Mouse (Mus musculus): ENCODE results near the gene Adamts2. TPM values are rescaled to one million over a fixed set of nuclear protein-coding genes. Genes with fewer than 3 reads are reported as not detected.
A peak's percentile ranks its signal among the peaks of the same experiment; 100 is the strongest.

The Adamts2 gene
- polyA plus RNA-seq, 1 experiment from 2014 or later = 29.4 TPM

- TF ChIP-seq EP300 (IDR thresholded peaks at IDR 0.05) = no peak
- TF ChIP-seq CTCF (IDR thresholded peaks at IDR 0.05) = no peak
- H3K4me1 ChIP-seq (ENCODE audit: insufficient read depth, low read depth, low read length) = no peaks in the 10 kb centered on the region
- H3K9me3 ChIP-seq (ENCODE audit: low read length) = 0 out of 2 replicates have a peak, but pooled peaks cover 10% of the 10 kb centered on the region
- no peaks in the 10 kb centered on the region for H3K27me3 ChIP-seq (replicated peaks; ENCODE audit: insufficient read depth, low read length)
- DNase-seq (ENCODE audit: low spot score) (no peak), ATAC-seq (no peak)
- H3K4me3 ChIP-seq (ENCODE audit: low read depth, low read length) = no peak overlapping the region
- no peak overlapping the region for H3K27ac ChIP-seq (ENCODE audit: low read length)
- no peak overlapping the region for H3K4me2 ChIP-seq (replicated peaks; ENCODE audit: low read depth, low read length)
- 95% methylated on average over 4 of the region's 4 CpGs for WGBS
- H3K9ac ChIP-seq (replicated peaks; ENCODE audit: low read depth) = no peak overlapping the region
- peaks cover 17% of the 10 kb centered on the region; the same call in 1 of the 2 replicates for H3K36me3 ChIP-seq (ENCODE audit: insufficient read depth, low read length)
Measured at GRCm38 (mm10) chr11:50814233-50814632, 212.3 kb downstream of the Adamts2 start.

GRCm38 (mm10) chr11:50826214-50826613 lies 224.3 kb downstream of the Adamts2 start:
- H3K4me3 ChIP-seq (ENCODE audit: low read depth, low read length) = no peak overlapping the region
- H3K9me3 ChIP-seq (ENCODE audit: low read length) = no peaks in the 10 kb centered on the region
- 0 out of 2 replicates have a peak, but pooled peaks cover 6% of the 10 kb centered on the region for H3K36me3 ChIP-seq (ENCODE audit: insufficient read depth, low read length)
- ATAC-seq = no peak
- TF ChIP-seq EP300 (IDR thresholded peaks at IDR 0.05) = no peak
- TF ChIP-seq CTCF (IDR thresholded peaks at IDR 0.05) = no peak
- H3K9ac ChIP-seq (replicated peaks; ENCODE audit: low read depth) = no peak overlapping the region
- 23% methylated on average over 2 of the region's 2 CpGs for WGBS
- H3K4me1 ChIP-seq (ENCODE audit: insufficient read depth, low read depth, low read length) = peaks cover 5% of the 10 kb centered on the region; the same call in 1 of the 2 replicates
- DNase-seq (ENCODE audit: low spot score) = no peak
- no peak overlapping the region for H3K4me2 ChIP-seq (replicated peaks; ENCODE audit: low read depth, low read length)
- H3K27ac ChIP-seq (ENCODE audit: low read length) = no peak overlapping the region
- no peaks in the 10 kb centered on the region for H3K27me3 ChIP-seq (replicated peaks; ENCODE audit: insufficient read depth, low read length)

- no peaks in the 10 kb centered on the region for H3K9me3 ChIP-seq (ENCODE audit: low read length)
- H3K27ac ChIP-seq (ENCODE audit: low read length) = no peak within 1 kb of the TSS
- peak; percentile 97 for ATAC-seq
- no peaks in the 10 kb centered on the region for H3K27me3 ChIP-seq (replicated peaks; ENCODE audit: insufficient read depth, low read length)
- 0 out of 2 replicates have a peak, but pooled peaks cover 6% of the 10 kb centered on the region for H3K36me3 ChIP-seq (ENCODE audit: insufficient read depth, low read length)
- H3K4me1 ChIP-seq (ENCODE audit: insufficient read depth, low read depth, low read length) = peaks cover 5% of the 10 kb centered on the region; the same call in 1 of the 2 replicates
- H3K9ac ChIP-seq (replicated peaks; ENCODE audit: low read depth) = peak within 1 kb of the TSS; percentile 84
- WGBS = under 1% methylated on average over 44 of the region's 45 CpGs
- TF ChIP-seq EP300 (IDR thresholded peaks at IDR 0.05) (no peak), CTCF (IDR thresholded peaks at IDR 0.05) (no peak)
- DNase-seq (ENCODE audit: low spot score) = peak; percentile 89
- H3K4me2 ChIP-seq (replicated peaks; ENCODE audit: low read depth, low read length) = peak within 1 kb of the TSS; percentile 89
- peak within 1 kb of the TSS; percentile 94 for H3K4me3 ChIP-seq (ENCODE audit: low read depth, low read length)
Measured at GRCm38 (mm10) chr11:50827010-50827953, 225.4 kb downstream of the Adamts2 start, which contains the start of gene Zfp354c. Gene Zfp354c, minus strand, starts transcription at chr11:50827724.

- Histone ChIP-seq H3K9ac (replicated peaks; ENCODE audit: low read depth) (no peak overlapping the region), H3K4me3 (ENCODE audit: low read depth, low read length) (no peak overlapping the region), H3K9me3 (ENCODE audit: low read length) (peaks cover 8% of the 10 kb centered on the region; the same call in 1 of the 2 replicates), H3K27ac (ENCODE audit: low read length) (no peak overlapping the region), H3K36me3 (ENCODE audit: insufficient read depth, low read length) (no peaks in the 10 kb centered on the region), H3K4me2 (replicated peaks; ENCODE audit: low read depth, low read length) (no peak overlapping the region), H3K27me3 (replicated peaks; ENCODE audit: insufficient read depth, low read length) (no peaks in the 10 kb centered on the region), H3K4me1 (ENCODE audit: insufficient read depth, low read depth, low read length) (no peaks in the 10 kb centered on the region)
- ATAC-seq = no peak
- no peak for DNase-seq (ENCODE audit: low spot score)
- TF ChIP-seq CTCF (IDR thresholded peaks at IDR 0.05) (no peak), EP300 (IDR thresholded peaks at IDR 0.05) (no peak)
- 81% methylated on average over 4 of the region's 4 CpGs for WGBS
Measured at GRCm38 (mm10) chr11:50835727-50836126, 233.8 kb downstream of the Adamts2 start.

GRCm38 (mm10) chr11:50841023-50841735 lies 239.3 kb downstream of the Adamts2 start, which contains the start of gene Zfp879:
Gene Zfp879, minus strand, starts transcription at chr11:50841552.
- peak within 1 kb of the TSS; percentile 34 for H3K4me3 ChIP-seq (ENCODE audit: low read depth, low read length)
- H3K4me2 ChIP-seq (replicated peaks; ENCODE audit: low read depth, low read length) = peak within 1 kb of the TSS; percentile 57
- 14% methylated on average over 22 of the region's 22 CpGs for WGBS
- no peaks in the 10 kb centered on the region for H3K27me3 ChIP-seq (replicated peaks; ENCODE audit: insufficient read depth, low read length)
- H3K27ac ChIP-seq (ENCODE audit: low read length) = peak within 1 kb of the TSS; percentile 55; the same call in 1 of the 2 replicates
- H3K4me1 ChIP-seq (ENCODE audit: insufficient read depth, low read depth, low read length) = no peaks in the 10 kb centered on the region; the same call in 1 of the 2 replicates
- ATAC-seq (peak; percentile 98), DNase-seq (ENCODE audit: low spot score) (peak; percentile 95)
- no peaks in the 10 kb centered on the region for H3K9me3 ChIP-seq (ENCODE audit: low read length)
- H3K36me3 ChIP-seq (ENCODE audit: insufficient read depth, low read length) = no peaks in the 10 kb centered on the region
- no peak for TF ChIP-seq CTCF (IDR thresholded peaks at IDR 0.05)
- peak within 1 kb of the TSS; percentile 51 for H3K9ac ChIP-seq (replicated peaks; ENCODE audit: low read depth)

GRCm38 (mm10) chr11:50845951-50846350 lies 244.1 kb downstream of the Adamts2 start:
- DNase-seq (ENCODE audit: low spot score) = no peak
- H3K36me3 ChIP-seq (ENCODE audit: insufficient read depth, low read length) = no peaks in the 10 kb centered on the region
- peaks cover under 1% of the 10 kb centered on the region for H3K4me1 ChIP-seq (ENCODE audit: insufficient read depth, low read depth, low read length)
- WGBS = 84% methylated on average over 3 of the region's 3 CpGs
- no peak overlapping the region for H3K9ac ChIP-seq (replicated peaks; ENCODE audit: low read depth)
- H3K27me3 ChIP-seq (replicated peaks; ENCODE audit: insufficient read depth, low read length) = peaks cover 11% of the 10 kb centered on the region
- H3K4me2 ChIP-seq (replicated peaks; ENCODE audit: low read depth, low read length) = no peak overlapping the region
- no peak overlapping the region for H3K4me3 ChIP-seq (ENCODE audit: low read depth, low read length)
- H3K9me3 ChIP-seq (ENCODE audit: low read length) = no peaks in the 10 kb centered on the region
- no peak for TF ChIP-seq EP300 (IDR thresholded peaks at IDR 0.05)
- TF ChIP-seq CTCF (IDR thresholded peaks at IDR 0.05) = no peak
- ATAC-seq = no peak
- no peak overlapping the region for H3K27ac ChIP-seq (ENCODE audit: low read length)

Measured in lung, postnatal 0 days (tissue).